Mouse (Mus musculus): Measurements from ENCODE around the gene Homer3. TPM values are rescaled to one million over a fixed set of nuclear protein-coding genes. Genes with fewer than 3 reads are reported as not detected.

Homer3 gene
- total RNA-seq, 2 experiments from 2014 or later, result 25.6 to 28.2 TPM

- intact Hi-C loops (cut with DNase I), result no loop called here
- peak in 1 of 2 experiments; percentile 59 for DNase-seq
These were observed 780 bp downstream of the Homer3 start for GRCm38 (mm10) chr8:70283136-70284077.

- intact Hi-C loops (cut with DNase I), result no loop called here
- no peak for DNase-seq
These were observed 1.8 kb downstream of the Homer3 start for GRCm38 (mm10) chr8:70284421-70284820.

- no peak for DNase-seq
- intact Hi-C loops (cut with DNase I), result no loop called here
These were observed 2.7 kb downstream of the Homer3 start for GRCm38 (mm10) chr8:70285304-70285703.

DNA sequence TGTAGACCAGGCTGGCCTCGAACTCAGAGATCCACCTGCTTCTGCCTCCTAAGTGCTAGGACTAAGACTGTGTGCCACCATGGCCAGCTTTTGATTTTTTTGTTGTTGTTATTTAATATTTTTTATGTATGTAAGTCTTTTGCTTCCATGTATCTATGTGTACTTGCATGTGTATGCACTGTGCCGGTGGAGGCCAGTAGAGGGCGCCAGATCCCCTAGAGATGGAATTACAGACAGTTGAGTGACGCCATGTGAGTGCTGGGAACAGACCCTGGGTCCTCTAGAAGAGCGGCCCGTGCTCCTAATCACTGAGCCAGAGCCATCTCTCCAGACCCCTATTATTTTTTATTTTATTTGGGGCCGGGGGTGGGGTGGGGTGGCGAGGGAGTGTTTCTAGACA, 4.1 kb downstream of the Homer3 start:
- intact Hi-C loops (cut with DNase I), result no loop called here
- no peak for DNase-seq

DNA sequence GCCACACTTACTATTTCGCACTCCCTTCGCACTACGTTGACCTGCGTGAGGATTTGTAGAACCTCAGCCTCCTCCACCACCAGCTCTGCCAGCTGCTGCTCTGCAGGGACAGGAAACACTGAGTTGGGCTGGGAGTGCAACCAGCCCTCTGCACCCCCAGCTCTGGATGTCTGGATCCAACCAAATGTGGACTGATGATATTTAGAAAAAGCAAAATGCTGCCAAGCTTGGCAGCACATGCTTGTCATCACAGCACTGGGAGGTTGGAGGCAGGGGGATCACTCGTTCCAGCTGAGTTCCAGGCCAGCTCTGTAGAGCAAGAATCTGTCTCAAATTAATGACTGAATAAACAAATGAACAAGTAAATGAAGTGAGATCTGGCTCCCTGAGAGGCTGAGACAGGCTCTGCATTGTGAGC, 11.4 kb downstream of the Homer3 start:
- intact Hi-C loops (cut with DNase I), result no loop called here
- no peak for DNase-seq

- intact Hi-C loops (cut with DNase I), result no loop called here
- DNase-seq, result no peak
These were observed 18.3 kb downstream of the Homer3 start for GRCm38 (mm10) chr8:70300881-70301280.

DNA sequence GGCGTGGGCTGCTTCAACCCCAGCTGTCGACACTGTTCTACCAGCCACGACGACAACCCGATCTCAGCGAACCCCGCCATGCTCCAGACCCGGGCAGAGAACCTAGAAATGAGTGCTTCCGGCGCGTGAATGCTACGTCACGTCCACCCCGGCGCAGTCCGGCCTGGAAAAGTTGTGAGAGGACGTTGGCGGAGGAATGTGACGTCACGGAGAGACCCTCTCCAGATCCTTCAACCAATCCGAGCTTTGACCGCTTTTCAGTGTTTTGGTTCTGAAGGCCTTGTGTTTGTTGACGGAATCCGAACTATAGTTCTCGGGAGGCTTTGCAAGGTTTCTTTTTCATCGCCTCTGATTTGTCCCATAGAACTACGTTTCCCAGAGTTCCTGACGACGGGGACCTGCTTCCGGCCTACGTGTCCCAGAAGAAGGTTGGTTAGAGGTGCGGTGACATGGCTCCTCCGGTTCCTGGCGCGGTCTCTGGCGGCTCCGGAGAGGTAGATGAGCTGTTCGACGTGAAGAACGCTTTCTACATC, 19.8 kb downstream of the Homer3 start, which contains the start of the genes Ddx49 and Cope:
TSS of gene Ddx49 (minus strand) at position 132 of the 533 bp plus-strand sequence.
TSS of gene Cope (plus strand) at position 161 of the 533 bp plus-strand sequence.
- DNase-seq, result peak; percentile 96 to 97
- intact Hi-C loops (cut with DNase I), result no loop called here

GRCm38 (mm10) chr8:70302901-70303300, 20.3 kb downstream of the Homer3 start:
- no peak for DNase-seq
- intact Hi-C loops (cut with DNase I), result no loop called here

DNA sequence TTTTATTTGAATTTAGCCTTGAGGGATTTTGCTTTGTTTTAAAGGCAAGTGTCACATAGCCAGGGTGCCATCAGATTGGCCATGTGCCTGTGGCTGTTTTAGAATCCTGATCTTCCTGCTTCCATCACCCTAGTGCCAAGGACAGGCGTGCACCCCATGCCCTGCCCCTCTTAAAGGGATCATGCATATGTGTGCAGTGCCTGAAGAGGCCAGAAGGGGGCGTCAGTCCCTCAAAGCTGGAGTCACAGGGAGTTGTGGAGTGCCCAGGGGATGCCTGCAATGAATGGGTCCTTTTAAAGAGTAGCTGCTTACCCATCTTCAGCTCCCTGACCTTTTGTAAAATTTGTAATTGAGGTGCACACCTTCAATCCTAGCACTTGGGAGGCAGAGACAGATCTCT, 26.7 kb downstream of the Homer3 start:
- peak in 1 of 2 experiments; percentile 43 for DNase-seq
- intact Hi-C loops (cut with DNase I), result no loop called here

- no peak for DNase-seq
- intact Hi-C loops (cut with DNase I), result no loop called here
These were observed 30.8 kb downstream of the Homer3 start for GRCm38 (mm10) chr8:70313399-70313798.

DNA sequence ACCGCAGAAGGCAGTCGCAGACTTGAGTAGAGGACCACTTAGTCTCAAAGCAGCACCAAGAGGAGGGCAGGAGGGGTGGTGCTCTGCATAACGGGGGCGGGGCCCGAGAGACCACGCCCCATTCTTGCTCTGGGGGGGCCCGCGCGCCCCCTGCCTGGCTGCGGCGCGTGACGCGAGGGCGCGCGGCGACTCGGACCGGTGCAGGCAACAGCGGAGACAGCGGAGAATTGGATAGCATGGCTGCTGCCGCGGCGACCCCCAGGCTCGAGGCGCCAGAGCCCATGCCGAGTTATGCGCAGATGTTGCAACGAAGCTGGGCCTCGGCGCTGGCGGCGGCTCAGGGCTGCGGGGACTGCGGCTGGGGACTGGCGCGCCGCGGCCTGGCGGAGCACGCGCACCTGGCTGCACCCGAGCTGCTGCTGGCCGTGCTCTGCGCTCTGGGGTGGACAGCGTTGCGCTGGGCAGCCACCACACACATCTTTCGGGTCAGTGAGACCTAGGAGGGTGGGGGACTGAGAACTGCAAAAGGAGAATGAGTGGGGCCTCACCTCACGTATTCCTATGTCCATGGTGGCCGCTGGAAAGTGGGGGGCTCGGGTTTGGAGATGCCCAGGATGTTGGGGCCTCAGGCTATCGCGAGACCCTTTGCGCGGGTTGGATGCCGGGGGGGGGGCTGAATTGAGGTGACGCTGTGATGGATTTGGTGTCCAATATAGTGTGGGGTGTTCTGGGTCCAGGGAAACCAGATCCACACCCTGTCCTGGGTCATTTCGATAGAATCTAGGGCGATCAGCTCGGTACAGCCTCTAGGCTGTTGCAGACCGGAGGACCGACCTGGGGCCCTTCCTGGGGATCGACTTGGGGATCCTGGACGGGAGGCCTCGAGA, 33.2 kb downstream of the Homer3 start, which contains the start of gene Cers1:
TSS of gene Cers1 (plus strand) at position 152 of the 887 bp plus-strand sequence.
- intact Hi-C loops (cut with DNase I), result loop anchor here (5.0 kb wide), 1 partner anchor 134 kb away; no protein-coding TSS in a partner anchor
- peak; percentile 56 to 69 for DNase-seq

DNA sequence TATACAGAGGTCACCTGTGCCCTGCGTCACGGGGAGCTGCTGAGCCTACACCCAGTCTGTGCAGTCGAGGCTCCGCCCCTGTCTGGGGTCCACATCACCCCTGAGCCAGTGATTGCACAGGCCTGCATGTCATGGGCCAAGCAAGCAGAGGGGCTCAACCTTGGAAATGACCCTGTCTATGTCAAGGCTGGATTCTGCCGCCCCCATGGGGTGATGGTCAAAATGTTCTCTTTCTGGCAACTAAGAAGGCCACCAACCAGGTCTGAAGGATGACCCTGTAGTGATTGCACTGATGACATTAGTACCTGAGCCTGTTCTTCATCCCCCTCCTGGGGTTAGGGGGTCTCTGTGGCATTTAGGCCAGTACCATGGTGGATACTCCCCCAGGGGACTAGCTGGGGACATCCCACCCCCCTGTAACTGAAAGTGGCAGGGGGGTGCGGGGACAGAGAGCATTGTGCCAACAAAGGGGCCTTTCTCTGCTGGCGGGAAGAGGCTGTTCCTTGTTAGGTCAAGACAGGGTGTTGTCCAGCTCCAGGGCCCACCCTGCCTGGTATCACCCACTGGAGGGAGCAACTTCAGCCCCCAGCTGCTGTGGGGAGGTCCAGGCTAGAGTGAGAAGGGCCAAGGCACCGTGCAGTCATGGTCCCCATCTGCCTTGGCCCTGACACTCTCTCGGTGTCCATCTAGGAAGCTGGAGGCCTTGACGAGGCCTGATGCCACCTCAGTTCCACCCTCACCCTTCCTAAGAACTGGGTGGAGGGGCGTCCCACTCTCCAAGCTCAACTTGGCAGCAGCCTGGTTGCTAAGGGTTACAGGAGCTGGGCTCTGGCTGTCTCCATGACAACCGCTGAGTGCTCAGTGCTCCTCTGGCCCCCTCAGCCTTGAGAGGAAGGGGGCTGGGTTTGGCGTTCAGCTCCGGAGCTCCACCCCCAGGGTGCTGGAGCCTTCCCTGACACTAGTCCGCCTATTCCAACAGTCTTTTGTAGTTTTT, 34.2 kb downstream of the Homer3 start:
- DNase-seq, result peak; percentile 51 to 61
- intact Hi-C loops (cut with DNase I), result loop anchor here (5.0 kb wide), 1 partner anchor 135 kb away; no protein-coding TSS in a partner anchor

DNA sequence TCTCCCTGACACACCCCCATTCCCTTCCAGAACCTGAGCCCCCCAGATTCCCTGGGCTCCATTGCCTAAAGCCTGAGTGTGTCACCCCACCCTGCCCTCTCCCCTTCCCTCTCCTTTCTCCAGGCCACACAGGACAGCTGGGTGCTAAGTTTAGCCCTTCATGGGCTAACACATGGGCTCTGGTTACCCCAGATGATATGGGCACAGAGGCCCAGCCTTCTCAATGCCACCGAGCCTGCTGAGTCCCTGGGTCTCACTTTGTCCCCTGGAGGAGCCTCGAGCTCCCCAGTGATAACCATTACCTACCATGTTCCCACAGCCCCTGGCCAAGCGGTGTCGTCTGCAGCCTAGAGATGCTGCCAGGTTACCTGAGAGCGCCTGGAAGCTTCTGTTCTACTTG, 35.2 kb downstream of the Homer3 start:
- DNase-seq, result no peak
- intact Hi-C loops (cut with DNase I), result loop anchor here (5.0 kb wide), 1 partner anchor 136 kb away; no protein-coding TSS in a partner anchor

- DNase-seq, result no peak
- intact Hi-C loops (cut with DNase I), result no loop called here
These were observed 41.1 kb downstream of the Homer3 start for GRCm38 (mm10) chr8:70323716-70324115.

DNA sequence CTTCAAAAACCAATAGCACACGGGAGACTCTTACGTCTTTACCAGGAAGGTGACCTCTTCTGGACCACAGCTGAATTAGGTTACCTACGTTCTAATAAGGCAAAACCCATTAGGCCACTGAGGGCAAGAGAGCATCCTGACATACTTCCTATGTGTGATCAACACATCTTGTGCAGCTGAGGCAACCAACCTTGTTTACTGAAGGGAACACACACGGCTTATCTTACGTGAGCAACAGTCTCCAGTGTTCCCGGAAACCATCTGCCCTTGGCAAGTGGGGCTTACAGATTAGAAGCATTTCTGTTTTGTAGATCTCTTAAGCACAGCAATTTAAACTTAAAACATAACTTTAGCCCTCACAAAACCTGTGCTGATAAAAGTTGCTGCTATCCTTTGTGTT, 44.9 kb downstream of the Homer3 start:
- intact Hi-C loops (cut with DNase I), result no loop called here
- no peak for DNase-seq

GRCm38 (mm10) chr8:70329124-70329834, 46.7 kb downstream of the Homer3 start, which contains the start of gene Gdf1:
Gdf1 (plus strand) TSS chr8:70329817.
- intact Hi-C loops (cut with DNase I), result no loop called here
- DNase-seq, result no peak

- intact Hi-C loops (cut with DNase I), result no loop called here
These were observed 47.5 kb downstream of the Homer3 start for GRCm38 (mm10) chr8:70329835-70330740.

More at GRCm38 (mm10) chr8:70329835-70330740, 47.5 kb downstream of the Homer3 start:
- DNase-seq, result no peak
